Mouse (Mus musculus): ENCODE data around the gene Saal1. TPM values are rescaled to one million over a fixed set of nuclear protein-coding genes. Genes with fewer than 3 reads are reported as not detected.
"Not testable (repeated sequence)": the region's sequence is repeated elsewhere in the genome, so short reads cannot be mapped to it uniquely, and the experiment has no call there.

The Saal1 gene
- polyA plus RNA-seq (2014; fragmentation: Nextera tagmentation; extraction: Ambion mirVana) = 30.7 and 32.7 TPM in 2 replicates

DNA sequence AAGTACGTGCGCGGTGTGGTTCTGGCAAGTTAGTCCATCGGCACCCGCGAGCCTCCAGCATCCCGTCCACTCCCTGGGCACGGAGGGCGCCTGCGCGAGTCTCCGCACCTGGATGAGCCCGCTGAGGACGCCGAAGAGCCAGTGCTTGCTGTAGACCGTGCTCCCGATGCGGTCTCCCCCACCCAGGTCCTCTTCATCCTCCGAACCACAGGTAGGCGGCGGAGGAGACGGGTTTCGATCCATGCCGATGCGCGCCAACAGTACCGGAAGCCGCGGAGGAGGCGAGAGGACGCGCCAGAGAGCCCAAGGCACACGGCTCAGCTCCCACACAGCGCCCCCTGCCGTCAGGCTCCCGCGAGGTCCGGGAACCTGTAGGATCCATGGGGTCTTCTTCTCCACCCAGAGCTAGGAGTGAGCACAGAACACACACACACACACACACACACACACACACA is at the start of gene Saal1:
Gene Saal1, minus strand, starts transcription at position 291 of the 455 bp plus-strand sequence.
- Histone ChIP-seq H3K4me2 (peak within 1 kb of the TSS; percentile 79), H3K27ac (ENCODE audit: low read depth, low read length) (peak within 1 kb of the TSS; percentile 45; the same call in 1 of the 2 replicates), H3K4me1 (replicated peaks; ENCODE audit: control insufficient read depth, insufficient read depth, low read length) (peaks cover 6% of the 10 kb centered on the region; the same call in 1 of the 2 replicates), H3K36me3 (ENCODE audit: control insufficient read depth, insufficient read depth, low read length) (peaks cover 9% of the 10 kb centered on the region), H3K27me3 (replicated peaks; ENCODE audit: control insufficient read depth, insufficient read depth, low read length) (no peaks in the 10 kb centered on the region), H3K9ac (ENCODE audit: low read depth, low read length) (peak within 1 kb of the TSS; percentile 90), H3K4me3 (ENCODE audit: low read depth, low read length) (peak within 1 kb of the TSS; percentile 87), H3K9me3 (ENCODE audit: control insufficient read depth, low read length) (no peaks in the 10 kb centered on the region)
- DNase-seq (ENCODE audit: low spot score) (peak; percentile 96), ATAC-seq (replicated peaks; ENCODE audit: low FRiP score) (peak; percentile 96)
- WGBS = under 1% methylated on average over 38 of the region's 38 CpGs

DNA sequence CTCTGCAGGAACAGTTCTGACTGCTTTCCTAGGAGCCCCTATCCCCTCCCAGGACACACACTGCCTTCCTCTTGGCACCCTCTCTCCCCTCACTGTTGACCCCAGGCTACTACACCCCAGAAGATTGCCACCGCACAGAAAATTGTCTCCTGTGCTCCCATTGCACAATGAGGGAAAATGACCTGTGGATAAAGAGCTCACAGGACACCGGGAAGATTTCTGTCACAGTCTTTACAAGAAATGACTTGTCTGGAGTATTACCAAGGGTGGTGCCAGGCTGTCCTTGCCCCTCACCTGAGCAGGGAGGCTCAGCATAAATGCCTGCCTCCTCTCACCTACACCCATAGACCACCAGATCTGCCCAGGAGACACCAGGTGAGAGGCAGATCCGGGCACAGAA is 41.0 kb upstream of the Saal1 start, which contains the start of gene Saa2:
Gene Saa2, plus strand, starts transcription at position 301 of the 400 bp plus-strand sequence.
- Histone ChIP-seq H3K36me3 (ENCODE audit: control insufficient read depth, insufficient read depth, low read length) (no peaks in the 10 kb centered on the region), H3K27ac (ENCODE audit: low read depth, low read length) (no peak within 1 kb of the TSS), H3K27me3 (replicated peaks; ENCODE audit: control insufficient read depth, insufficient read depth, low read length) (no peaks in the 10 kb centered on the region), H3K4me2 (no peak within 1 kb of the TSS), H3K4me1 (replicated peaks; ENCODE audit: control insufficient read depth, insufficient read depth, low read length) (no peaks in the 10 kb centered on the region), H3K9ac (ENCODE audit: low read depth, low read length) (no peak within 1 kb of the TSS), H3K9me3 (ENCODE audit: control insufficient read depth, low read length) (no peaks in the 10 kb centered on the region), H3K4me3 (ENCODE audit: low read depth, low read length) (no peak within 1 kb of the TSS)
- ATAC-seq (replicated peaks; ENCODE audit: low FRiP score) (no peak), DNase-seq (ENCODE audit: low spot score) (no peak)
- WGBS = 63% methylated on average over 3 of the region's 3 CpGs

DNA sequence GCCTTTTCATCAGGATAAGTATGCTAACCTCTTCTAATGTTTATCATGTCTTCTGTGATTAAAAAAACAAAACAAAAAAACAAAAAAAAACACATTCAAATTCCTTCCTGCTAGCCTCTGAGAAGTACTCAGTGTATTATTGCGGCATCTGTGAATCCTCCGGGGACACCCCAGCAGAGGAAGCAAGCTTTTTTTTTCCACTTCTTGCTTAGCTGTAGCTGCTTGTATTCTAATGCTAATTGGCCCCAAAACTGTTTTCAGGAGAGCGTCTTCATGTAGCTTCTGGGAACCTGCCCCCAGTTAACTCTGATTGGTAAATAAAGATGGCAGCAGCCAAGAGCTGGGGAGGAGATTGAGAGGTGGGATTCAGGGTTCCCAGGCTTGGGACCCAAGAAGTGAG is 38.0 kb upstream of the Saal1 start:
- Histone ChIP-seq H3K27me3 (replicated peaks; ENCODE audit: control insufficient read depth, insufficient read depth, low read length) (no peaks in the 10 kb centered on the region), H3K9ac (ENCODE audit: low read depth, low read length) (no peak overlapping the region), H3K4me2 (no peak overlapping the region), H3K27ac (ENCODE audit: low read depth, low read length) (no peak overlapping the region), H3K36me3 (ENCODE audit: control insufficient read depth, insufficient read depth, low read length) (no peaks in the 10 kb centered on the region), H3K4me3 (ENCODE audit: low read depth, low read length) (no peak overlapping the region), H3K9me3 (ENCODE audit: control insufficient read depth, low read length) (no peaks in the 10 kb centered on the region), H3K4me1 (replicated peaks; ENCODE audit: control insufficient read depth, insufficient read depth, low read length) (no peaks in the 10 kb centered on the region)
- ATAC-seq (replicated peaks; ENCODE audit: low FRiP score) (no peak), DNase-seq (ENCODE audit: low spot score) (no peak)
- 70% methylated on average over 3 of the region's 3 CpGs for WGBS

DNA sequence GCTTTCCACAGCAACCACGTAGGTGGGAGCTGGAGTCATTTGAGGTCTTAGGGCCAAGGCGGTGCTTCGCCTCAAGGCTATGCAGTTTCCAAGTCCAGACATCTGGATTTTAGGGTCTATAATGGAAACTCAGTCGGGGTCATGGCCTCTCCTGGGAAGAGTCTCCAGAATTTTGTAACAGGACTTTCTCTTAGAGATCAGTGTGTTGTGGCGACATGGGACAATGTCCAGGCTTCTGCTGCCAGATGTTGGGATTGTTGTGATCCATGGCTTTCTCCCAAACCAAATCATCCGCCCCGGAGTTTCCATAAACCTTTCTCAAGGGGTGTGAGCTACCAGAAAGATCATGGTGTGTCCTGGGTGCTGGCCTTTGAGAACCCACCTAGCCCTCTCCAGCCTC is 35.9 kb upstream of the Saal1 start:
- DNase-seq (ENCODE audit: low spot score) (no peak), ATAC-seq (replicated peaks; ENCODE audit: low FRiP score) (no peak)
- Histone ChIP-seq H3K36me3 (ENCODE audit: control insufficient read depth, insufficient read depth, low read length) (no peaks in the 10 kb centered on the region), H3K9me3 (ENCODE audit: control insufficient read depth, low read length) (no peaks in the 10 kb centered on the region), H3K27ac (ENCODE audit: low read depth, low read length) (no peak overlapping the region), H3K4me1 (replicated peaks; ENCODE audit: control insufficient read depth, insufficient read depth, low read length) (no peaks in the 10 kb centered on the region), H3K4me3 (ENCODE audit: low read depth, low read length) (no peak overlapping the region), H3K27me3 (replicated peaks; ENCODE audit: control insufficient read depth, insufficient read depth, low read length) (no peaks in the 10 kb centered on the region), H3K9ac (ENCODE audit: low read depth, low read length) (no peak overlapping the region), H3K4me2 (no peak overlapping the region)
- 84% methylated on average over 7 of the region's 7 CpGs for WGBS

DNA sequence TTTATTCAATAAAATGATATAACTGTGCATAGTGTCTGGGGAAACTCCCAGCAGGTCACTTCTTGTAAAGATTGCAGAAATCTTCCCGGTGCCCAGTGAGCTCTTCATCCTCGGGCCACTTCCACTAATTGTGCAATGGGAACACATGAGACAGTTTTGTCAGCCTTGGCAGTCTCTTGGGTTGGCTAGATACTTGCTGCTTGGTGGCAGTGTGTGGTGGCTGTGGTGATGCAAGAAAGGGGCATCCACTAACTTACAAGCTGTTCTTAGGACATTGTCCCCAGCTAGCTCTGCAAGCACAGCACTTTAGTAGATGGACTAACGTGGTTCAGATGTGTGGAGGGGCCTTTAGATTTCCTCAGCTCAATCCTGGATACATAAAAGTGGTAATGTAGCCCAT is 35.3 kb upstream of the Saal1 start:
- no peak for ATAC-seq (replicated peaks; ENCODE audit: low FRiP score)
- no peaks in the 10 kb centered on the region for H3K4me1 ChIP-seq (replicated peaks; ENCODE audit: control insufficient read depth, insufficient read depth, low read length)
- DNase-seq (ENCODE audit: low spot score) = no peak
- H3K9me3 ChIP-seq (ENCODE audit: control insufficient read depth, low read length) = no peaks in the 10 kb centered on the region
- no peak overlapping the region for H3K4me3 ChIP-seq (ENCODE audit: low read depth, low read length)
- no peak overlapping the region for H3K4me2 ChIP-seq
- 74% methylated on average over 3 of the region's 3 CpGs for WGBS
- no peaks in the 10 kb centered on the region for H3K27me3 ChIP-seq (replicated peaks; ENCODE audit: control insufficient read depth, insufficient read depth, low read length)
- no peaks in the 10 kb centered on the region for H3K36me3 ChIP-seq (ENCODE audit: control insufficient read depth, insufficient read depth, low read length)
- H3K9ac ChIP-seq (ENCODE audit: low read depth, low read length) = no peak overlapping the region
- H3K27ac ChIP-seq (ENCODE audit: low read depth, low read length) = no peak overlapping the region

DNA sequence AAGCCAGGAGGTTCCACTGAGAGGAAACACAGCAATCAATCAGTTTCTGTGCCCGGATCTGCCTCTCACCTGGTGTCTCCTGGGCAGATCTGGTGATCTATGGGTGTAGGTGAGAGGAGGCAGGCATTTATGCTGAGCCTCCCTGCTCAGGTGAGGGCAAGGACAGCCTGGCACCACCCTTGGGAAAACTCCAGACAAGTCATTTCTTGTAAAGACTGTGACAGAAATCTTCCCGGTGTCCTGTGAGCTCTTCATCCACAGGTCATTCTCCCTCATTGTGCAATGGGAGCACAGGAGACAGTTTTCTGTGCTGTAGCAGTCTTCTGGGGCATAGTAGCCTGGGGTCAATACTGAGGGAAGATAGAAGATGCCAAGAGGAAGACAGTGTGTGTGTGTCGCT is 32.4 kb upstream of the Saal1 start, which contains the start of gene Saa1:
Gene Saa1, minus strand, starts transcription at position 101 of the 400 bp plus-strand sequence.
- 66% methylated on average over 3 of the region's 3 CpGs for WGBS
- not testable (repeated sequence) for H3K9me3 ChIP-seq (ENCODE audit: control insufficient read depth, low read length); H3K27me3 ChIP-seq (replicated peaks; ENCODE audit: control insufficient read depth, insufficient read depth, low read length); ATAC-seq (replicated peaks; ENCODE audit: low FRiP score); H3K4me1 ChIP-seq (replicated peaks; ENCODE audit: control insufficient read depth, insufficient read depth, low read length); DNase-seq (ENCODE audit: low spot score); H3K4me2 ChIP-seq; H3K4me3 ChIP-seq (ENCODE audit: low read depth, low read length); H3K27ac ChIP-seq (ENCODE audit: low read depth, low read length); H3K36me3 ChIP-seq (ENCODE audit: control insufficient read depth, insufficient read depth, low read length); H3K9ac ChIP-seq (ENCODE audit: low read depth, low read length)

DNA sequence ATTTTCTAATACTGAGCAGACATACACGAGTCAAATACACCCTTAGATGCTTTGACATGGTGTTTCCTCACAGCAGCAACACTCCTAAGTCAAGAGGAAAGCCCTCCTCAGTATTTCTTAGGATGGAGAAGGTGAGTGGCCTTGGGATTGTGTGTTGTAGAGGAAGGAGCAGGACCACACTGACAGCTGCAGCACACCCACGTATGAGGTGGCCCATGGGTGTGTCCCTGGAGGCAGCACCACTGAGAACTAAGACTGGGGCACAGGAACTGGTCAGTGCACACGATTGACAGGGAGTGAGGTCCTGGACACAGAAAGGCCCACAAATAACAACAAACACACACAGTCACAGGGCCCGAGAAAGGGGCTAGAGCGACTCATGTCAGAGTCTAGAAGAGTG is 29.6 kb upstream of the Saal1 start:
- WGBS = 75% methylated on average over 5 of the region's 5 CpGs

DNA sequence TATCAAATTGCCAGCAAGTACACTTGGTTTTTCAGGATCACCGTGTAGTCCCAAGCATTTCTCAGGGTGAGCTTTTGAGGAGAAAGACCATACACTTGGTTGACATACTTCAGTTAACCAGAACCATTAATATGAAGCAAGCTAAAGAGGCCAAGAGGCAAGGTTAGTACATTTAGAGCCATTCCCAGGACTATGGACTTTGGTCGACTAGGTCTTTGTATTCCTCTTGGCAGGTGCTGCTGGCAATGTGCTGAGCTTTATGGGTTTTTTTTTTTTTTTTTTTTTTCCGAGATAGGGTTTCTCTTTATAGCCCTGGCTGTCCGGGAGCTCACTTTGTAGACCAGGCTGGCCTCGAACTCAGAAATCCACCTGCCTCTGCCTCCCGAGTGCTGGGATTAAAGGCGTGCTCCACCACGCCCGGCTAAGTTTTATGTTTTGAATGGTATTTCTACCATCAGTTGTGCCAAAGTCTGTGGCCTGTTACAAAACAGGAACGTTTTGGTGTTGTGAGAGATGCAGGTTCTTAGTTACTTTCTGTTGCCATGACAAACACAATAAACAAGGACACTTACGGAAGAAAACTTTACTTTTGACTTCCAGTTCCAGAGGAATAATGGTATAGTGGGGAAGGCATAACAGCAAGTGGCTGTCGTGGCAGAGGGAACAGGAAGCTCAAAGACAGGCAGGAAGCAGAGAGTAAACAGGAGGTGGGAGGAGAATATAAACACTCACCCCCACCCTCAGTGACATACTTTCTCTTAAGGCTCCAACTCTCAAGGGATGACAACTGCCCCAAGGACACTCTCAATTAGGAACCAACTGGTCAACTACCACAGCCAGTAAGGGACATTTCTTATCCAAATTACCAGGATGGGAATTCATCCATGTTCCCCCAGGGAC is 28.3 kb upstream of the Saal1 start:
- WGBS = 73% methylated on average over 12 of the region's 12 CpGs
- Histone ChIP-seq H3K9me3 (ENCODE audit: control insufficient read depth, low read length) (no peaks in the 10 kb centered on the region), H3K27ac (ENCODE audit: low read depth, low read length) (no peak overlapping the region), H3K4me2 (no peak overlapping the region), H3K27me3 (replicated peaks; ENCODE audit: control insufficient read depth, insufficient read depth, low read length) (no peaks in the 10 kb centered on the region), H3K4me1 (replicated peaks; ENCODE audit: control insufficient read depth, insufficient read depth, low read length) (no peaks in the 10 kb centered on the region), H3K4me3 (ENCODE audit: low read depth, low read length) (no peak overlapping the region), H3K9ac (ENCODE audit: low read depth, low read length) (no peak overlapping the region), H3K36me3 (ENCODE audit: control insufficient read depth, insufficient read depth, low read length) (no peaks in the 10 kb centered on the region)
- DNase-seq (ENCODE audit: low spot score) (no peak), ATAC-seq (replicated peaks; ENCODE audit: low FRiP score) (no peak)

More for the DNA sequence above, 29.6 kb upstream of the Saal1 start:
- not testable (repeated sequence) for H3K4me2 ChIP-seq; H3K9me3 ChIP-seq (ENCODE audit: control insufficient read depth, low read length); H3K36me3 ChIP-seq (ENCODE audit: control insufficient read depth, insufficient read depth, low read length); H3K27me3 ChIP-seq (replicated peaks; ENCODE audit: control insufficient read depth, insufficient read depth, low read length); H3K27ac ChIP-seq (ENCODE audit: low read depth, low read length); DNase-seq (ENCODE audit: low spot score); H3K9ac ChIP-seq (ENCODE audit: low read depth, low read length); H3K4me1 ChIP-seq (replicated peaks; ENCODE audit: control insufficient read depth, insufficient read depth, low read length); H3K4me3 ChIP-seq (ENCODE audit: low read depth, low read length); ATAC-seq (replicated peaks; ENCODE audit: low FRiP score)

DNA sequence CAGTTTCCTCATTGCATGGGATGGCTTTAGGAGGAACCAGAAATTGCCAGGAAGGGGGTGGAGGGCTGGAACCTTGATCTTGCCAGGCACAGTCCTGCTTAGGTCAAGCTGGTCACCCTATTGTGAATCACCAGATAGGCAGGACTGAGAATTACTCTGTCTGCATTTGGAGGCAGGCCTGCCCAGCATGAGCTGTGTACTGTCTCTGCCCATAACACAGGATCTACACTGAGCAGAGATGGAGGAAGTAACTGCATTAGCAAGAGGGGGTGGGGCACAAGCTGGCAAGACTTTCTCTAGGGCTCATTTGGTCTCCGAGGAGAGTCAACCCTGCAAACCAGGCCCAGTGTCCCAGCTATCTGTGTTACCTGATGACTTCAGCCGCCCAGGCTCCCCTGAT is 24.5 kb upstream of the Saal1 start:
- H3K4me2 ChIP-seq = no peak overlapping the region
- ATAC-seq (replicated peaks; ENCODE audit: low FRiP score) (no peak), DNase-seq (ENCODE audit: low spot score) (no peak)
- no peaks in the 10 kb centered on the region for H3K9me3 ChIP-seq (ENCODE audit: control insufficient read depth, low read length)
- H3K27ac ChIP-seq (ENCODE audit: low read depth, low read length) = no peak overlapping the region
- no peaks in the 10 kb centered on the region for H3K36me3 ChIP-seq (ENCODE audit: control insufficient read depth, insufficient read depth, low read length)
- 60% methylated on average over 2 of the region's 2 CpGs for WGBS
- no peak overlapping the region for H3K4me3 ChIP-seq (ENCODE audit: low read depth, low read length)
- H3K4me1 ChIP-seq (replicated peaks; ENCODE audit: control insufficient read depth, insufficient read depth, low read length) = no peaks in the 10 kb centered on the region
- no peak overlapping the region for H3K9ac ChIP-seq (ENCODE audit: low read depth, low read length)
- no peaks in the 10 kb centered on the region for H3K27me3 ChIP-seq (replicated peaks; ENCODE audit: control insufficient read depth, insufficient read depth, low read length)

Measured in liver, embryonic 11.5 days (tissue).